Mouse (Mus musculus): ENCODE measurements at regions not wholly inside any gene's neighbourhood (a gene's known extent, or its start where the extent isn't known, plus 50 kb on each side); places are given as distances from the start of the nearest gene placed in this dataset.

- H3K27ac ChIP-seq (ENCODE audit: low read depth, low read length) = no peak overlapping the region
- no peaks in the 10 kb centered on the region for H3K9me3 ChIP-seq (ENCODE audit: control insufficient read depth, low read length)
- H3K4me3 ChIP-seq (ENCODE audit: low read depth, low read length) = no peak overlapping the region
- no peak overlapping the region for H3K9ac ChIP-seq (ENCODE audit: low read length)
- DNase-seq (ENCODE audit: low spot score, missing footprints) (no peak), ATAC-seq (ENCODE audit: low FRiP score) (no peak)
- H3K4me2 ChIP-seq = no peak overlapping the region
- H3K27me3 ChIP-seq (ENCODE audit: control insufficient read depth, insufficient read depth, low read length) = no peaks in the 10 kb centered on the region
- H3K4me1 ChIP-seq (ENCODE audit: control insufficient read depth, insufficient read depth, low read length) = no peaks in the 10 kb centered on the region
- H3K36me3 ChIP-seq (ENCODE audit: control insufficient read depth, insufficient read depth, low read length) = no peaks in the 10 kb centered on the region
Observed at GRCm38 (mm10) chr1:61257561-61257960, 279.8 kb downstream of the Icos start.

GRCm38 (mm10) chr1:61263466-61263865 is 285.7 kb downstream of the Icos start:
- Histone ChIP-seq H3K27me3 (ENCODE audit: control insufficient read depth, insufficient read depth, low read length) (no peaks in the 10 kb centered on the region; the same call in 1 of the 2 replicates), H3K36me3 (ENCODE audit: control insufficient read depth, insufficient read depth, low read length) (no peaks in the 10 kb centered on the region), H3K9me3 (ENCODE audit: control insufficient read depth, low read length) (no peaks in the 10 kb centered on the region), H3K27ac (ENCODE audit: low read depth, low read length) (no peak overlapping the region), H3K4me1 (ENCODE audit: control insufficient read depth, insufficient read depth, low read length) (peaks cover 12% of the 10 kb centered on the region), H3K9ac (ENCODE audit: low read length) (no peak overlapping the region), H3K4me2 (no peak overlapping the region), H3K4me3 (ENCODE audit: low read depth, low read length) (no peak overlapping the region)
- DNase-seq (ENCODE audit: low spot score, missing footprints) (peak; percentile 61), ATAC-seq (ENCODE audit: low FRiP score) (no peak)
- 58% methylated on average over 10 of the region's 10 CpGs for WGBS

- DNase-seq (ENCODE audit: low spot score, missing footprints) (peak; percentile 85), ATAC-seq (ENCODE audit: low FRiP score) (peak; percentile 72)
- Histone ChIP-seq H3K4me3 (ENCODE audit: low read depth, low read length) (no peak overlapping the region), H3K27me3 (ENCODE audit: control insufficient read depth, insufficient read depth, low read length) (no peaks in the 10 kb centered on the region; the same call in 1 of the 2 replicates), H3K9ac (ENCODE audit: low read length) (peak overlapping the region; percentile 18; the same call in 1 of the 2 replicates), H3K4me1 (ENCODE audit: control insufficient read depth, insufficient read depth, low read length) (peaks cover 12% of the 10 kb centered on the region), H3K36me3 (ENCODE audit: control insufficient read depth, insufficient read depth, low read length) (no peaks in the 10 kb centered on the region), H3K4me2 (no peak overlapping the region), H3K27ac (ENCODE audit: low read depth, low read length) (no peak overlapping the region), H3K9me3 (ENCODE audit: control insufficient read depth, low read length) (no peaks in the 10 kb centered on the region)
- 2% methylated on average over 4 of the region's 4 CpGs for WGBS
Observed at GRCm38 (mm10) chr1:61265706-61266127, 288.0 kb downstream of the Icos start.

GRCm38 (mm10) chr1:61273843-61274242 is 296.1 kb downstream of the Icos start:
- no peaks in the 10 kb centered on the region; the same call in 1 of the 2 replicates for H3K27me3 ChIP-seq (ENCODE audit: control insufficient read depth, insufficient read depth, low read length)
- no peaks in the 10 kb centered on the region for H3K36me3 ChIP-seq (ENCODE audit: control insufficient read depth, insufficient read depth, low read length)
- H3K9ac ChIP-seq (ENCODE audit: low read length) = no peak overlapping the region
- no peak overlapping the region for H3K4me2 ChIP-seq
- no peak for DNase-seq (ENCODE audit: low spot score, missing footprints)
- no peak overlapping the region for H3K27ac ChIP-seq (ENCODE audit: low read depth, low read length)
- no peaks in the 10 kb centered on the region for H3K4me1 ChIP-seq (ENCODE audit: control insufficient read depth, insufficient read depth, low read length)
- ATAC-seq (ENCODE audit: low FRiP score) = no peak
- H3K9me3 ChIP-seq (ENCODE audit: control insufficient read depth, low read length) = no peaks in the 10 kb centered on the region
- H3K4me3 ChIP-seq (ENCODE audit: low read depth, low read length) = no peak overlapping the region
- 87% methylated on average over 4 of the region's 4 CpGs for WGBS

GRCm38 (mm10) chr1:61274244-61274643 is 296.5 kb downstream of the Icos start:
- Histone ChIP-seq H3K9ac (ENCODE audit: low read length) (no peak overlapping the region), H3K4me3 (ENCODE audit: low read depth, low read length) (no peak overlapping the region), H3K4me2 (no peak overlapping the region), H3K4me1 (ENCODE audit: control insufficient read depth, insufficient read depth, low read length) (no peaks in the 10 kb centered on the region), H3K27me3 (ENCODE audit: control insufficient read depth, insufficient read depth, low read length) (no peaks in the 10 kb centered on the region; the same call in 1 of the 2 replicates), H3K36me3 (ENCODE audit: control insufficient read depth, insufficient read depth, low read length) (no peaks in the 10 kb centered on the region), H3K27ac (ENCODE audit: low read depth, low read length) (no peak overlapping the region), H3K9me3 (ENCODE audit: control insufficient read depth, low read length) (no peaks in the 10 kb centered on the region)
- ATAC-seq (ENCODE audit: low FRiP score) (no peak), DNase-seq (ENCODE audit: low spot score, missing footprints) (peak; percentile 4)
- WGBS = 89% methylated on average over 1 of the region's 1 CpGs

GRCm38 (mm10) chr1:61277170-61277710 is 299.5 kb downstream of the Icos start:
- DNase-seq (ENCODE audit: low spot score, missing footprints) (no peak), ATAC-seq (ENCODE audit: low FRiP score) (no peak)
- Histone ChIP-seq H3K27me3 (ENCODE audit: control insufficient read depth, insufficient read depth, low read length) (no peaks in the 10 kb centered on the region; the same call in 1 of the 2 replicates), H3K4me2 (no peak overlapping the region), H3K27ac (ENCODE audit: low read depth, low read length) (no peak overlapping the region), H3K9me3 (ENCODE audit: control insufficient read depth, low read length) (no peaks in the 10 kb centered on the region), H3K4me1 (ENCODE audit: control insufficient read depth, insufficient read depth, low read length) (no peaks in the 10 kb centered on the region), H3K36me3 (ENCODE audit: control insufficient read depth, insufficient read depth, low read length) (no peaks in the 10 kb centered on the region), H3K9ac (ENCODE audit: low read length) (no peak overlapping the region), H3K4me3 (ENCODE audit: low read depth, low read length) (no peak overlapping the region)
- WGBS = 81% methylated on average over 4 of the region's 4 CpGs

GRCm38 (mm10) chr1:61288185-61288584 is 310.5 kb downstream of the Icos start:
- DNase-seq (ENCODE audit: low spot score, missing footprints) (peak; percentile 54), ATAC-seq (ENCODE audit: low FRiP score) (no peak)
- H3K9ac ChIP-seq (ENCODE audit: low read length) = no peak overlapping the region
- H3K9me3 ChIP-seq (ENCODE audit: control insufficient read depth, low read length) = no peaks in the 10 kb centered on the region
- H3K4me2 ChIP-seq = no peak overlapping the region
- H3K4me3 ChIP-seq (ENCODE audit: low read depth, low read length) = no peak overlapping the region
- H3K4me1 ChIP-seq (ENCODE audit: control insufficient read depth, insufficient read depth, low read length) = no peaks in the 10 kb centered on the region
- 82% methylated on average over 3 of the region's 3 CpGs for WGBS
- no peaks in the 10 kb centered on the region for H3K27me3 ChIP-seq (ENCODE audit: control insufficient read depth, insufficient read depth, low read length)
- no peak overlapping the region for H3K27ac ChIP-seq (ENCODE audit: low read depth, low read length)
- no peaks in the 10 kb centered on the region for H3K36me3 ChIP-seq (ENCODE audit: control insufficient read depth, insufficient read depth, low read length)

- Histone ChIP-seq H3K4me1 (ENCODE audit: control insufficient read depth, insufficient read depth, low read length) (no peaks in the 10 kb centered on the region), H3K4me3 (ENCODE audit: low read depth, low read length) (no peak overlapping the region), H3K9me3 (ENCODE audit: control insufficient read depth, low read length) (no peaks in the 10 kb centered on the region), H3K27me3 (ENCODE audit: control insufficient read depth, insufficient read depth, low read length) (no peaks in the 10 kb centered on the region), H3K4me2 (no peak overlapping the region), H3K36me3 (ENCODE audit: control insufficient read depth, insufficient read depth, low read length) (no peaks in the 10 kb centered on the region), H3K27ac (ENCODE audit: low read depth, low read length) (no peak overlapping the region), H3K9ac (ENCODE audit: low read length) (no peak overlapping the region)
- ATAC-seq (ENCODE audit: low FRiP score) (no peak), DNase-seq (ENCODE audit: low spot score, missing footprints) (peak; percentile 70)
- 91% methylated on average over 6 of the region's 6 CpGs for WGBS
Observed at GRCm38 (mm10) chr1:61288946-61289345, 311.2 kb downstream of the Icos start.

GRCm38 (mm10) chr1:61289552-61289951 is 311.8 kb downstream of the Icos start:
- DNase-seq (ENCODE audit: low spot score, missing footprints) (peak; percentile 77), ATAC-seq (ENCODE audit: low FRiP score) (no peak)
- H3K4me3 ChIP-seq (ENCODE audit: low read depth, low read length) = no peak overlapping the region
- no peaks in the 10 kb centered on the region for H3K36me3 ChIP-seq (ENCODE audit: control insufficient read depth, insufficient read depth, low read length)
- no peak overlapping the region for H3K27ac ChIP-seq (ENCODE audit: low read depth, low read length)
- no peak overlapping the region for H3K9ac ChIP-seq (ENCODE audit: low read length)
- WGBS = 56% methylated on average over 4 of the region's 4 CpGs
- H3K4me2 ChIP-seq = no peak overlapping the region
- H3K4me1 ChIP-seq (ENCODE audit: control insufficient read depth, insufficient read depth, low read length) = no peaks in the 10 kb centered on the region
- no peaks in the 10 kb centered on the region for H3K27me3 ChIP-seq (ENCODE audit: control insufficient read depth, insufficient read depth, low read length)
- no peaks in the 10 kb centered on the region for H3K9me3 ChIP-seq (ENCODE audit: control insufficient read depth, low read length)
